Mouse (Mus musculus) MEL (cell line): ENCODE measurements around the gene Pdcd11. TPM values are rescaled to one million over a fixed set of nuclear protein-coding genes. Genes with fewer than 3 reads are reported as not detected.

Experiments
- DNase-seq: peaks from one replicate; pipeline ENCODE4 v3.0.0; 2011; ENCODE audit warnings: low read depth, low spot score
- H3K27ac ChIP-seq: 2 replicates; pipeline ENCODE4 v1.5.1; 2012; ENCODE audit warnings: low read depth, mild to moderate bottlenecking, control low read depth, low read length, moderate library complexity; ENCODE audit not compliant: control insufficient read depth
- H3K27me3 ChIP-seq, 2 experiments: fragments of 150-350 bp in 1 of 2; sonication (generic) in 1 of 2; 2 replicates each; pipeline ENCODE4 v1.6.1; 2012; ENCODE audit warnings: low read length in 2 of 2, mild to moderate bottlenecking in 2 of 2, improper control_type of control experiment in 1 of 2, moderate library complexity in 1 of 2; ENCODE audit not compliant: insufficient read depth in 2 of 2, control insufficient read depth in 1 of 2
- H3K36me3 ChIP-seq, 2 experiments: 2 replicates each; pipeline ENCODE4 v1.6.1; 2012 to 2014; ENCODE audit warnings: low read length in 2 of 2, improper control_type of control experiment in 1 of 2, inconsistent platforms in 1 of 2, mild to moderate bottlenecking in 1 of 2; ENCODE audit not compliant: insufficient read depth in 2 of 2, control insufficient read depth in 1 of 2
- H3K4me1 ChIP-seq, 2 experiments: fragments of 150-350 bp in 1 of 2; sonication (generic) in 1 of 2; 2 replicates each; pipeline ENCODE4 v1.6.1; 2012; ENCODE audit warnings: low read length in 2 of 2, improper control_type of control experiment in 1 of 2, mild to moderate bottlenecking in 1 of 2; ENCODE audit not compliant: insufficient read depth in 2 of 2, control insufficient read depth in 1 of 2
- H3K4me3 ChIP-seq, 2 experiments: fragments of 150-350 bp in 1 of 2; sonication (generic) in 1 of 2; 2 replicates each; pipeline ENCODE4 v1.5.1; 2012; ENCODE audit warnings: low read depth in 2 of 2, low read length in 2 of 2, mild to moderate bottlenecking in 2 of 2, moderate library complexity in 2 of 2, control low read depth in 1 of 2, improper control_type of control experiment in 1 of 2; ENCODE audit not compliant: control insufficient read depth in 1 of 2, insufficient read depth in 1 of 2
- H3K79me2 ChIP-seq: 2 replicates; pipeline ENCODE4 v1.6.1; 2012; ENCODE audit warnings: mild to moderate bottlenecking, low read length, moderate library complexity; ENCODE audit not compliant: control insufficient read depth, poor library complexity, insufficient read depth
- H3K9ac ChIP-seq: 2 replicates; pipeline ENCODE4 v1.6.1; 2012; ENCODE audit warnings: low read depth, mild to moderate bottlenecking, control low read depth, low read length, moderate library complexity; ENCODE audit not compliant: control insufficient read depth, poor library complexity, severe bottlenecking
- H3K9me3 ChIP-seq: fragments of 150-350 bp; sonication (generic); replicated peaks from 2 replicates; pipeline ENCODE4 v1.6.1; 2012; ENCODE audit warnings: mild to moderate bottlenecking, low read length, improper control_type of control experiment, moderate library complexity; ENCODE audit not compliant: insufficient read depth
- CHD1 ChIP-seq: IDR thresholded peaks from 2 replicates; pipeline ENCODE4 v1.6.1; 2012; ENCODE audit warnings: low read depth, mild to moderate bottlenecking, inconsistent platforms, low read length, improper control_type of control experiment
- E2F4 ChIP-seq: IDR thresholded peaks from 2 replicates; pipeline ENCODE4 v1.6.1; 2011; ENCODE audit warnings: low read depth, low read length, improper control_type of control experiment, borderline replicate concordance
- EP300 ChIP-seq, 2 experiments: IDR thresholded peaks; 2 replicates each; pipeline ENCODE4 v1.6.1; 2011; ENCODE audit warnings: improper control_type of control experiment in 2 of 2, low read length in 2 of 2, low read depth in 1 of 2, mild to moderate bottlenecking in 1 of 2
- ETS1 ChIP-seq: IDR thresholded peaks from 2 replicates; pipeline ENCODE4 v1.6.1; 2012; ENCODE audit warnings: low read depth, mild to moderate bottlenecking, inconsistent platforms, low read length, improper control_type of control experiment, moderate library complexity
- KAT2A ChIP-seq: conservative IDR thresholded peaks from 2 replicates; pipeline ENCODE4 v1.6.1; 2012; ENCODE audit warnings: low read depth, low read length, improper control_type of control experiment, inconsistent platforms
- MAFK ChIP-seq: IDR thresholded peaks from 2 replicates; pipeline ENCODE4 v1.6.1; 2011; ENCODE audit warnings: low read depth, mild to moderate bottlenecking, low read length, improper control_type of control experiment, borderline replicate concordance
- MAX ChIP-seq: IDR thresholded peaks from 2 replicates; pipeline ENCODE4 v1.6.1; 2011; ENCODE audit warnings: low read length, improper control_type of control experiment
- MAZ ChIP-seq: IDR thresholded peaks from 2 replicates; pipeline ENCODE4 v1.6.1; 2012; ENCODE audit warnings: low read depth, mild to moderate bottlenecking, inconsistent platforms, low read length, improper control_type of control experiment
- MEF2A ChIP-seq: IDR thresholded peaks from 2 replicates; pipeline ENCODE4 v1.6.1; 2014; ENCODE audit warnings: low read depth, mild to moderate bottlenecking, inconsistent platforms, low read length, improper control_type of control experiment; ENCODE audit not compliant: poor library complexity, insufficient replicate concordance, severe bottlenecking; ENCODE audit errors: extremely low read depth
- MYC ChIP-seq: IDR thresholded peaks from 2 replicates; pipeline ENCODE4 v1.6.1; 2011; ENCODE audit warnings: low read depth, mild to moderate bottlenecking, low read length, improper control_type of control experiment, moderate library complexity
- POLR2AphosphoS2 ChIP-seq: IDR thresholded peaks from 2 replicates; pipeline ENCODE4 v1.6.1; 2011; ENCODE audit warnings: low read length, improper control_type of control experiment
- RAD21 ChIP-seq: IDR thresholded peaks from 2 replicates; pipeline ENCODE4 v1.6.1; 2011; ENCODE audit warnings: mild to moderate bottlenecking, low read depth, low read length, improper control_type of control experiment
- RCOR1 ChIP-seq: IDR thresholded peaks from 2 replicates; pipeline ENCODE4 v1.6.1; 2012; ENCODE audit warnings: low read depth, mild to moderate bottlenecking, inconsistent platforms, low read length, improper control_type of control experiment
- SIN3A ChIP-seq: IDR thresholded peaks from 2 replicates; pipeline ENCODE4 v1.6.1; 2012; ENCODE audit warnings: low read length, improper control_type of control experiment, inconsistent platforms
- TBP ChIP-seq: IDR thresholded peaks from 2 replicates; pipeline ENCODE4 v1.8.0; 2011; ENCODE audit warnings: low read depth, low read length, improper control_type of control experiment
- TCF12 ChIP-seq: IDR thresholded peaks from 2 replicates; pipeline ENCODE4 v1.6.1; 2014; ENCODE audit warnings: low read depth, mild to moderate bottlenecking, inconsistent platforms, low read length, improper control_type of control experiment, moderate library complexity
- UBTF ChIP-seq: IDR thresholded peaks from 2 replicates; pipeline ENCODE4 v1.6.1; 2012; ENCODE audit warnings: low read depth, mild to moderate bottlenecking, inconsistent platforms, low read length, improper control_type of control experiment, moderate library complexity, borderline replicate concordance; ENCODE audit not compliant: insufficient read depth
- USF1 ChIP-seq: IDR thresholded peaks from 2 replicates; pipeline ENCODE4 v1.6.1; 2014; ENCODE audit warnings: low read depth, mild to moderate bottlenecking, inconsistent platforms, low read length, improper control_type of control experiment, moderate library complexity
- USF2 ChIP-seq, 2 experiments: IDR thresholded peaks; 2 replicates each; pipeline ENCODE4 v1.6.1; 2011 to 2012; ENCODE audit warnings: improper control_type of control experiment in 2 of 2, low read length in 2 of 2, borderline replicate concordance in 1 of 2, inconsistent platforms in 1 of 2, low read depth in 1 of 2, mild to moderate bottlenecking in 1 of 2; ENCODE audit not compliant: insufficient read depth in 1 of 2
- ZC3H11A ChIP-seq: IDR thresholded peaks from 2 replicates; pipeline ENCODE4 v1.6.1; 2012; ENCODE audit warnings: low read depth, mild to moderate bottlenecking, inconsistent platforms, low read length, improper control_type of control experiment
- ZKSCAN1 ChIP-seq: IDR thresholded peaks from 2 replicates; pipeline ENCODE4 v1.6.1; 2012; ENCODE audit warnings: low read depth, mild to moderate bottlenecking, inconsistent platforms, low read length, improper control_type of control experiment, moderate library complexity
- polyA plus RNA-seq, 2 experiments: library from polyadenylated mRNA; stranded (reverse) in 1 of 2; unstranded in 1 of 2; fragments of >175 nt in 1 of 2; fragments of >200 nt in 1 of 2; gene quantifications; 2 replicates each; pipeline versions ENCODE4 v1.2.1 to v1.2.4; 2012; ENCODE audit warnings: low replicate concordance in 2 of 2, low read depth in 1 of 2; ENCODE audit not compliant: insufficient read length in 2 of 2, insufficient read depth in 1 of 2, missing spikeins in 1 of 2
- total RNA-seq: library from RNA; depleted of rRNA; stranded (reverse); fragments of 300-350 nt; gene quantifications from 2 replicates; pipeline ENCODE4 v1.2.3, GENCODE M21; 2012

The Pdcd11 gene
- total and polyA plus RNA-seq, 3 experiments, result 79.6 to 107 (median 81.8) TPM

DNA sequence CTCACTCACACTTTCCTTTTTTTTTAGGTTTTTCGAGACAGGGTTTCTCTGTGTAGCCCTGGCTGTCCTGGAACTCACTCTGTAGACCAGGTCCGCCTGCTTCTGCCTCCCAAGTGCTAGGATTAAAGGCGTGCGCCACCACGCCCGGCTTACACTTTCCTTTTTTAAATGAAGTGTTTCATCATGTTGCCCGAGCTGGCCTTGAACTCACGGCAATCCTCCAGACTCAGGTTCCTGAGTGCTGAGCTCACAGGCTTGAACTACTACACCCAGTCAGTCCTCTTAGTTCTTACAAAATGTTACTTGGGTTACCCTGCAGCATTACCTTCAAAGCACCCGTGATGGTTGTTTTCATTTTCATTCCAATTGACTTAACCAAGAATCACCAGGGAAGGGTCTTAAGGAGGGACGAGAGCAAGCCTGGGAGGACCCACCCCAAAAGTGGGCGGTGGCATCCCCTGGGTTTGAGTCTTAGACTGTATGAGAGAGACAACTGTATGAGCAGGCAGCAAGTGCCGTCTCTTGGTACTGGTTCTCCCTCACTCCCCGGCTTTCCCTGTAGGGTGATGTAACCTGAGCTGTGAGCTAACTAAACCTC, 43.2 kb upstream of the Pdcd11 start:
- no peak for TF ChIP-seq MAFK
- TF ChIP-seq USF1, result no peak
- TF ChIP-seq EP300 (IDR thresholded peaks at IDR 0.05; ENCODE audit: low read depth in 1 of 2, low read length in 2 of 2), result no peak
- no peak for TF ChIP-seq POLR2AphosphoS2
- TF ChIP-seq KAT2A, result no peak
- TF ChIP-seq RCOR1, result no peak
- TF ChIP-seq MEF2A, result no peak
- no peak for TF ChIP-seq ZKSCAN1
- no peak for TF ChIP-seq E2F4
- no peak for TF ChIP-seq CHD1
- TF ChIP-seq TBP, result no peak
- TF ChIP-seq MAZ, result no peak
- no peak for TF ChIP-seq UBTF
- no peak for TF ChIP-seq TCF12
- Histone ChIP-seq H3K9me3 (no peaks in the 10 kb centered on the region), H3K27me3 (no peaks in the 10 kb centered on the region), H3K36me3 (peaks cover 12 to 17% of the 10 kb centered on the region in 2 experiments), H3K9ac (no peak overlapping the region), H3K27ac (no peak overlapping the region), H3K4me3 (no peak overlapping the region), H3K79me2 (peaks cover 20% of the 10 kb centered on the region), H3K4me1 (peaks cover 4 to 17% of the 10 kb centered on the region in 2 experiments)
- no peak for DNase-seq

DNA sequence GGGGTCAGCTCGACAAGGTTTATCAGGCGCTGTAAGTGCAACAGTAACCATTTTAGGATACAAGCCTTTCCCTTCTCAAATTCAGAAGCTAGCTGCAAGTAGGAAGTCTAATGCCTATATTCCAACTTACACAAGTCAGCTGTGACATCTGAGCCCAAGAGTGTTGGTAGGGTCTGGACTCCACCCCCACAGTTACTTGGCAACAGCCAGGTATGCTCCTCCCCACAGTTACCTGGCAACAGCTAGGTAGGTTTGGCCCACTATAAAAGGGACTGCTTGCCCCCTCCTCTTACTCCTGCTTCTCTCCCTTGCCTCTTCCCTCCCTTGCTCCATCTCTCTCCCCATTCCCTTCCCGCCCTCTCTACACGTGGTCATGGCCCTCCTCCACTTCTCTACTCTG, 41.5 kb upstream of the Pdcd11 start:
- Histone ChIP-seq H3K36me3 (peaks cover 5 to 17% of the 10 kb centered on the region in 2 experiments), H3K79me2 (peaks cover 20% of the 10 kb centered on the region), H3K9me3 (no peaks in the 10 kb centered on the region), H3K4me3 (peak overlapping the region in 1 of 2 experiments; percentile 72; a peak in 2 of 4 replicates), H3K9ac (peak overlapping the region; percentile 81), H3K4me1 (peaks cover 4 to 17% of the 10 kb centered on the region in 2 experiments), H3K27ac (no peak overlapping the region), H3K27me3 (no peaks in the 10 kb centered on the region)
- TF ChIP-seq E2F4 (no peak), SIN3A (no peak), MAX (no peak), CHD1 (no peak), KAT2A (no peak), USF1 (no peak), MYC (no peak), USF2 (IDR thresholded peaks at IDR 0.05; ENCODE audit: borderline replicate concordance in 1 of 2, insufficient read depth in 1 of 2, low read depth in 1 of 2, low read length in 2 of 2) (no peak), RAD21 (no peak), ETS1 (no peak), ZC3H11A (no peak)
- DNase-seq, result no peak
